Mouse (Mus musculus) ovary, postnatal 10 days (tissue): ENCODE data around the gene Cry2.

Source experiments
- DNase-seq: peaks from one replicate; pipeline ENCODE4 v3.0.0; 2022; ENCODE audit warnings: low spot score

The Cry2 gene

GRCm38 (mm10) chr2:92370821-92371805, 62.7 kb downstream of the Cry2 start:
- no peak for DNase-seq

- DNase-seq, result no peak
Measured at GRCm38 (mm10) chr2:92370375-92370774, 63.5 kb downstream of the Cry2 start.

- no peak for DNase-seq
Measured at GRCm38 (mm10) chr2:92367383-92368029, 66.3 kb downstream of the Cry2 start.

GRCm38 (mm10) chr2:92365568-92365967, 68.3 kb downstream of the Cry2 start:
- DNase-seq, result no peak

GRCm38 (mm10) chr2:92364086-92364485, 69.8 kb downstream of the Cry2 start:
- no peak for DNase-seq

GRCm38 (mm10) chr2:92362571-92363228, 71.1 kb downstream of the Cry2 start:
- no peak for DNase-seq

- no peak for DNase-seq
Measured at GRCm38 (mm10) chr2:92361795-92362194, 72.0 kb downstream of the Cry2 start.

GRCm38 (mm10) chr2:92360893-92361292, 73.0 kb downstream of the Cry2 start:
- no peak for DNase-seq

GRCm38 (mm10) chr2:92360186-92360823, 73.5 kb downstream of the Cry2 start:
- DNase-seq, result no peak

GRCm38 (mm10) chr2:92359301-92359700, 74.5 kb downstream of the Cry2 start:
- DNase-seq, result no peak

- DNase-seq, result no peak
Measured at GRCm38 (mm10) chr2:92354224-92354623, 79.6 kb downstream of the Cry2 start.
